Comparison of ENCODE assay signal across 10 mouse cellular contexts in genomic region chr2:49710223-49710622, GRCm38 (mm10).
DNase-seq lines count a peak whose midpoint lies in the region; ATAC-seq and TF ChIP-seq lines count a peak whose summit lies in the region.
"Had no signal": no experiment of that assay in that cellular context is flagged by ENCODE, and none has a peak within 500 bp of the region (broad histone marks: within the 10 kb centered on the region; RNA-seq: fewer than 3 reads in every experiment).

No protein-coding gene starts in this region.

- H3K4me2 ChIP-seq in kidney, postnatal 0 days (ENCODE audit: low read length) = no peak overlapping the region
- H3K4me2 ChIP-seq: hindbrain, embryonic 13.5 days had no signal

- H3K27ac ChIP-seq in cerebellum, adult 2 months (ENCODE audit: insufficient read depth, low read length) = no peak overlapping the region
- no peak overlapping the region for H3K27ac ChIP-seq in kidney, postnatal 0 days
- H3K27ac ChIP-seq: hindbrain, embryonic 13.5 days had no signal

- TF ChIP-seq CTCF in cerebellum, adult 2 months (IDR thresholded peaks at IDR 0.05; ENCODE audit: borderline replicate concordance, insufficient read depth, low read depth, low read length) = peak; percentile 72
- TF ChIP-seq CTCF in kidney, postnatal 0 days (IDR thresholded peaks at IDR 0.05; ENCODE audit: low read depth) = peak; percentile 64

- no peak; the same call in 1 of the 2 replicates for ATAC-seq in kidney, postnatal 0 days (replicated peaks; ENCODE audit: low FRiP score, low read depth)

- H3K36me3 ChIP-seq in kidney, postnatal 0 days (ENCODE audit: insufficient read depth, low read length) = no peaks in the 10 kb centered on the region

- WGBS in cerebellum, adult 2 months = 26% methylated on average over 3 of the region's 3 CpGs
- WGBS in kidney, postnatal 0 days = 84% methylated on average over 3 of the region's 3 CpGs

- H3K9ac ChIP-seq in kidney, postnatal 0 days (ENCODE audit: low read depth, low read length) = no peak overlapping the region
- H3K9ac ChIP-seq: hindbrain, embryonic 13.5 days had no signal

- no peaks in the 10 kb centered on the region for H3K9me3 ChIP-seq in kidney, postnatal 0 days (replicated peaks; ENCODE audit: low read length)
- H3K9me3 ChIP-seq: hindbrain, embryonic 13.5 days had no signal

- DNase-seq in cerebellum, adult 2 months = peak in 1 of 2 experiments; percentile 41
- DNase-seq in cerebellum, adult 11-12 months = no peak
- no peak for DNase-seq in kidney, postnatal 0 days (ENCODE audit: low spot score)
- no peak for DNase-seq in kidney, adult 8-10 months
- peak; percentile 39 for DNase-seq in 416B (ENCODE audit: low read depth)
- DNase-seq in adipocyte (ENCODE audit: low spot score) = peak; percentile 47
- no peak for DNase-seq in layer of hippocampus, postnatal 14 days (ENCODE audit: low spot score in 2 of 2)
- no peak for DNase-seq in frontal cortex, postnatal 14 days (ENCODE audit: low spot score in 2 of 2)
- DNase-seq: right cerebral cortex, postnatal 14 days had no signal

- peaks cover 7% of the 10 kb centered on the region for H3K4me1 ChIP-seq in cerebellum, adult 2 months (ENCODE audit: control insufficient read depth, insufficient read depth, low read length)
- H3K4me1 ChIP-seq in kidney, postnatal 0 days (replicated peaks; ENCODE audit: insufficient read depth, low read length) = no peaks in the 10 kb centered on the region

- no peaks in the 10 kb centered on the region for H3K27me3 ChIP-seq in cerebellum, adult 2 months (ENCODE audit: control insufficient read depth, insufficient read depth, low read length)
- no peaks in the 10 kb centered on the region for H3K27me3 ChIP-seq in kidney, postnatal 0 days (ENCODE audit: insufficient read depth, low read length)
- H3K27me3 ChIP-seq: hindbrain, embryonic 13.5 days had no signal

- TF ChIP-seq POLR2A in cerebellum, adult 2 months (IDR thresholded peaks at IDR 0.05; ENCODE audit: borderline replicate concordance, insufficient read depth, low read length) = no peak

- no peak overlapping the region for H3K4me3 ChIP-seq in cerebellum, adult 2 months (replicated peaks; ENCODE audit: insufficient read depth, low read depth, low read length)
- H3K4me3 ChIP-seq in kidney, postnatal 0 days (replicated peaks; ENCODE audit: low read depth, low read length) = no peak overlapping the region
- H3K4me3 ChIP-seq: hindbrain, embryonic 13.5 days had no signal

Comparison
In these comparisons a context has a peak if more than half of its experiments do, and no peak if none do; other contexts are left out.
1. DNase-seq: peak in 416B (single experiment) and adipocyte (single experiment); none in cerebellum, adult 11-12 months (single experiment), kidney, postnatal 0 days (single experiment), kidney, adult 8-10 months (0 of 2), layer of hippocampus, postnatal 14 days (0 of 2) and frontal cortex, postnatal 14 days (0 of 2).